Mouse (Mus musculus) cerebellum, postnatal 14 days (tissue): Measurements from ENCODE around the gene Ralgapa2.
A peak's percentile ranks its signal among the peaks of the same experiment; 100 is the strongest.

Experiments
- DNase-seq, 2 experiments: peaks; one replicate each; pipeline ENCODE4 v3.0.0; 2021; ENCODE audit warnings: mixed read lengths in 2 of 2

Ralgapa2 gene

GRCm38 (mm10) chr2:146511911-146512580, at the start of gene Ralgapa2:
Ralgapa2 (minus strand) TSS chr2:146512344.
- peak; percentile 98 to 99 for DNase-seq

GRCm38 (mm10) chr2:146561505-146561904, 49.4 kb upstream of the Ralgapa2 start:
- DNase-seq, result peak; percentile 14 to 24

- DNase-seq, result no peak
Measured at GRCm38 (mm10) chr2:146560633-146561043, 48.5 kb upstream of the Ralgapa2 start.

GRCm38 (mm10) chr2:146556148-146556547, 44.0 kb upstream of the Ralgapa2 start:
- no peak for DNase-seq

GRCm38 (mm10) chr2:146555351-146555750, 43.2 kb upstream of the Ralgapa2 start:
- DNase-seq, result peak in 1 of 2 experiments; percentile 4

GRCm38 (mm10) chr2:146553701-146554100, 41.6 kb upstream of the Ralgapa2 start:
- peak in 1 of 2 experiments; percentile 5 for DNase-seq

- no peak for DNase-seq
Measured at GRCm38 (mm10) chr2:146551818-146552217, 39.7 kb upstream of the Ralgapa2 start.

GRCm38 (mm10) chr2:146549111-146549776, 37.1 kb upstream of the Ralgapa2 start:
- DNase-seq, result peak; percentile 11 to 22

GRCm38 (mm10) chr2:146544155-146544814, 32.1 kb upstream of the Ralgapa2 start:
- DNase-seq, result no peak

- no peak for DNase-seq
Measured at GRCm38 (mm10) chr2:146533118-146533949, 21.2 kb upstream of the Ralgapa2 start.

- DNase-seq, result no peak
Measured at GRCm38 (mm10) chr2:146532493-146532892, 20.3 kb upstream of the Ralgapa2 start.

- no peak for DNase-seq
Measured at GRCm38 (mm10) chr2:146525483-146525882, 13.3 kb upstream of the Ralgapa2 start.

- no peak for DNase-seq
Measured at GRCm38 (mm10) chr2:146524685-146525415, 12.7 kb upstream of the Ralgapa2 start.

GRCm38 (mm10) chr2:146516894-146517293, 4.8 kb upstream of the Ralgapa2 start:
- no peak for DNase-seq

- DNase-seq, result no peak
Measured at GRCm38 (mm10) chr2:146515081-146515480, 2.9 kb upstream of the Ralgapa2 start.

- peak in 1 of 2 experiments; percentile 7 for DNase-seq
Measured at GRCm38 (mm10) chr2:146512581-146512920, 407 bp upstream of the Ralgapa2 start.

- DNase-seq, result no peak
Measured at GRCm38 (mm10) chr2:146511401-146511865, 711 bp downstream of the Ralgapa2 start.

- DNase-seq, result peak; percentile 2 to 8
Measured at GRCm38 (mm10) chr2:146510780-146511179, 1.4 kb downstream of the Ralgapa2 start.

GRCm38 (mm10) chr2:146502578-146503311, 9.4 kb downstream of the Ralgapa2 start:
- DNase-seq, result peak; percentile 20 to 48

- DNase-seq, result no peak
Measured at GRCm38 (mm10) chr2:146500067-146500466, 12.1 kb downstream of the Ralgapa2 start.

GRCm38 (mm10) chr2:146499111-146499510, 13.0 kb downstream of the Ralgapa2 start:
- DNase-seq, result no peak
